Mouse (Mus musculus) small intestine, adult 2 months (tissue): ENCODE results near the gene Trp73. TPM values are rescaled to one million over a fixed set of nuclear protein-coding genes. Genes with fewer than 3 reads are reported as not detected.

Experiments used
- H3K27ac ChIP-seq: fragments of 200-500 bp; 2 replicates; pipeline ENCODE4 v1.5.1; 2012; ENCODE audit warnings: low read depth, low read length, control low read depth, inconsistent platforms; ENCODE audit not compliant: insufficient read depth
- H3K27me3 ChIP-seq: fragments of 200-500 bp; 2 replicates; pipeline ENCODE4 v1.6.1; 2012; ENCODE audit warnings: mild to moderate bottlenecking, moderate library complexity, low read length, inconsistent platforms; ENCODE audit not compliant: control insufficient read depth, insufficient read depth
- H3K36me3 ChIP-seq: fragments of 200-500 bp; 2 replicates; pipeline ENCODE4 v1.6.1; 2012; ENCODE audit warnings: mild to moderate bottlenecking, low read length, control low read depth, inconsistent platforms; ENCODE audit not compliant: control insufficient read depth, insufficient read depth
- H3K4me1 ChIP-seq: fragments of 200-500 bp; 2 replicates; pipeline ENCODE4 v1.6.1; 2012; ENCODE audit warnings: low read length, inconsistent platforms, mixed read lengths; ENCODE audit not compliant: control insufficient read depth, insufficient read depth, insufficient read length
- H3K4me3 ChIP-seq: fragments of 200-500 bp; 2 replicates; pipeline ENCODE4 v1.5.1; 2012; ENCODE audit warnings: low read depth, mild to moderate bottlenecking, control low read depth, inconsistent platforms, low read length, moderate library complexity
- CTCF ChIP-seq: fragments of 200-500 bp; IDR thresholded peaks from 2 replicates; pipeline ENCODE4 v1.5.1; 2012; ENCODE audit warnings: low read depth, mild to moderate bottlenecking, control low read depth, inconsistent platforms, low read length, moderate library complexity, mixed read lengths; ENCODE audit not compliant: insufficient replicate concordance, insufficient read length; ENCODE audit errors: extremely low read depth
- POLR2A ChIP-seq: fragments of 200-500 bp; IDR thresholded peaks from 2 replicates; pipeline ENCODE4 v1.6.1; 2012; ENCODE audit warnings: low read depth, mild to moderate bottlenecking, control low read depth, inconsistent platforms, low read length, moderate library complexity
- WGBS: fragments of 180-500 bp; shearing (Covaris S2); methylation state at CpG from one replicate; pipeline ENCODE4 v1.1.7; 2018; 5-methylcytosine and 5-hydroxymethylcytosine counted together
- polyA plus RNA-seq: library from polyadenylated mRNA; depleted of rRNA; stranded (reverse); fragments of >200 nt; gene quantifications from 2 replicates; pipeline ENCODE4 v1.2.3, GENCODE M21; 2012

Trp73 gene
- polyA plus RNA-seq, 1 experiment, result 0.58 TPM

DNA sequence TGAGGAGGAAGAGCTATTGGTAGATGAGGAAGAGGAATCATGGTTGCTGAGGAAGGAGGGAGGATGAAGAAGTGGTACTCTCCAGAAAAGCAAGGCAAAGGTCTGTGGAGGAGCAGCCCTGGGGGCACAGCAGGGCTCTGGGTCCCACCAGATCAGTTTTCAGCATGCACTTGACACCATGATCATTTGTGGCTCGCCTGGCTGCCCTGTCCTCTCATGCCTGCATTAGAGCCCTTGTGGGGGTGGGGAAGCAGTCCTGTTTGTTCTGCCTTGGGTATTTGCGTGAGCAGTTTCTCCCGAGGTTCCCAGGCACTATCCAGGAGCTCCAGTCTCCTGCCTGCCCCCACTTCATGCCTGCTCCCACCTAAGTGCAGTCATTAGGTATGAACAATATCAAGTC, 102.9 kb downstream of the Trp73 start:
- WGBS, result 37% methylated on average over 3 of the region's 3 CpGs
- no peak overlapping the region for H3K4me3 ChIP-seq
- no peaks in the 10 kb centered on the region for H3K4me1 ChIP-seq
- no peaks in the 10 kb centered on the region for H3K36me3 ChIP-seq
- TF ChIP-seq CTCF, result no peak
- no peak for TF ChIP-seq POLR2A
- H3K27ac ChIP-seq, result no peak overlapping the region
- 0 out of 2 replicates have a peak, but pooled peaks cover under 1% of the 10 kb centered on the region for H3K27me3 ChIP-seq

DNA sequence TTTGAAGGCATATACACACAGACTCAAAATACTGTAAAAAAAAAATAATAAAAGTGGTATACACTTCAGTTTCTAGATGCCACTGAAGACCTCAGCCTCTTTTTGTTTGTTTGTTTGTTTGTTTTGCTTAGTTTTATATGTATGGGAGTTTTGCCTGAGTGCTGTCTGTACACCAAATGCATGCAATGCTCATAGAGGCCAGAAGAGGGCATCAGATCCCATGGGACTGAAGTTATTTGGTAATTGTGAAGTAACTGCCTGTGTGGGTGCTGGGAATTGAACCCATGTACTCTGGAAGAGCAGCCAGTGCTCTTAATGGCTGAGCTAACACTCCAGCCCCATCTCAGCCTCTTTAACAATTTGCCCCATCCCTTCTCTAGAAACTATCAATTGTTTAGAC, 111.4 kb downstream of the Trp73 start:
- peak; percentile 16; the same call in 1 of the 2 replicates for TF ChIP-seq CTCF
- no peak for TF ChIP-seq POLR2A
- no peak overlapping the region for H3K4me3 ChIP-seq
- H3K27ac ChIP-seq, result no peak overlapping the region
- H3K4me1 ChIP-seq, result peaks cover 9% of the 10 kb centered on the region
- H3K36me3 ChIP-seq, result no peaks in the 10 kb centered on the region
- H3K27me3 ChIP-seq, result no peaks in the 10 kb centered on the region

GRCm38 (mm10) chr4:154028066-154028465, 111.9 kb downstream of the Trp73 start:
- no peaks in the 10 kb centered on the region for H3K36me3 ChIP-seq
- H3K4me3 ChIP-seq, result no peak overlapping the region
- 83% methylated on average over 7 of the region's 7 CpGs for WGBS
- TF ChIP-seq POLR2A (no peak), CTCF (no peak)
- H3K4me1 ChIP-seq, result peaks cover 9% of the 10 kb centered on the region
- no peak overlapping the region for H3K27ac ChIP-seq
- no peaks in the 10 kb centered on the region for H3K27me3 ChIP-seq

DNA sequence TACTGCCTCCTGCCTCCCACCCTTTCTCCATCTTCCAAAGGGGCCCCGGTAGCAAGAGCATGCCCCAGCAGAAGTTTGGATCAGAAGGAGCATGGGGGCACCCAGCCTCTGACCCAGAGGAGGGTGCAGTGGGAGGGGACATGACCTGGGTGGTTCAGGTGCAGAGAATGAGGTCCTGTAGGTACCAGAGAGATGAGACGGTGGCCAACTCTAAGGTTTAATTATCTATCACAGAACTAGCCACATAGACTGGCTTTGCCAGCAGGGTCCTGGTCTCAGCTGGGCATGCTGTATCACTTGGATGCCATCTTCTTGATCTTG, 113.6 kb downstream of the Trp73 start:
- H3K36me3 ChIP-seq, result peaks cover 3% of the 10 kb centered on the region; the same call in 1 of the 2 replicates
- WGBS, result 7% methylated on average over 2 of the region's 2 CpGs
- no peaks in the 10 kb centered on the region for H3K27me3 ChIP-seq
- no peak overlapping the region for H3K27ac ChIP-seq
- peak overlapping the region; percentile 61 for H3K4me3 ChIP-seq
- H3K4me1 ChIP-seq, result peaks cover 9% of the 10 kb centered on the region
- TF ChIP-seq POLR2A (no peak), CTCF (no peak)

GRCm38 (mm10) chr4:154025641-154026440, 114.2 kb downstream of the Trp73 start, which contains the start of gene Smim1:
Smim1 (minus strand) TSS chr4:154026230.
- peak within 1 kb of the TSS; percentile 61 for H3K4me3 ChIP-seq
- 3% methylated on average over 33 of the region's 33 CpGs for WGBS
- no peak for TF ChIP-seq POLR2A
- peak; percentile 27; the same call in 1 of the 2 replicates for TF ChIP-seq CTCF
- no peaks in the 10 kb centered on the region for H3K27me3 ChIP-seq
- H3K27ac ChIP-seq, result no peak within 1 kb of the TSS
- peaks cover 9% of the 10 kb centered on the region for H3K4me1 ChIP-seq
- H3K36me3 ChIP-seq, result peaks cover 8% of the 10 kb centered on the region; the same call in 1 of the 2 replicates

GRCm38 (mm10) chr4:154024729-154025521, 115.1 kb downstream of the Trp73 start:
- H3K4me3 ChIP-seq, result peak overlapping the region; percentile 61
- no peak for TF ChIP-seq POLR2A
- TF ChIP-seq CTCF, result no peak
- peaks cover 9% of the 10 kb centered on the region for H3K4me1 ChIP-seq
- no peaks in the 10 kb centered on the region for H3K27me3 ChIP-seq
- peaks cover 9% of the 10 kb centered on the region for H3K36me3 ChIP-seq
- H3K27ac ChIP-seq, result no peak overlapping the region
- 51% methylated on average over 17 of the region's 17 CpGs for WGBS

- Histone ChIP-seq H3K4me1 (peaks cover 9% of the 10 kb centered on the region), H3K36me3 (peaks cover 17% of the 10 kb centered on the region), H3K27me3 (no peaks in the 10 kb centered on the region), H3K27ac (no peak overlapping the region), H3K4me3 (no peak overlapping the region)
- 26% methylated on average over 8 of the region's 8 CpGs for WGBS
- TF ChIP-seq POLR2A, result no peak
- TF ChIP-seq CTCF, result no peak
Observed at GRCm38 (mm10) chr4:154023754-154024601, 116.0 kb downstream of the Trp73 start.
